Mouse (Mus musculus) hindbrain, embryonic 12.5 days (tissue): ENCODE measurements around the gene Wnk4. TPM values are rescaled to one million over a fixed set of nuclear protein-coding genes. Genes with fewer than 3 reads are reported as not detected.
"Not testable (repeated sequence)": the region's sequence is repeated elsewhere in the genome, so short reads cannot be mapped to it uniquely, and the experiment has no call there.

Source experiments
- ATAC-seq: fragments of 200-750 bp; cut with Nextera tagmentation; 2 replicates; pipeline ENCODE4 v1.8.0; 2017; ENCODE audit warnings: moderate TSS enrichment; ENCODE audit not compliant: low FRiP score
- H3K27ac ChIP-seq: fragments of 300-500 bp; sonication (generic); 2 replicates; pipeline ENCODE4 v1.5.1; 2016; ENCODE audit warnings: mild to moderate bottlenecking
- H3K27me3 ChIP-seq: fragments of 300-500 bp; sonication (generic); 2 replicates; pipeline ENCODE4 v1.6.1; 2016; ENCODE audit warnings: mild to moderate bottlenecking
- H3K36me3 ChIP-seq: fragments of 300-500 bp; sonication (generic); 2 replicates; pipeline ENCODE4 v1.6.1; 2016; ENCODE audit warnings: mild to moderate bottlenecking
- H3K4me1 ChIP-seq: fragments of 300-500 bp; sonication (generic); 2 replicates; pipeline ENCODE4 v1.6.1; 2016
- H3K4me2 ChIP-seq: fragments of 300-500 bp; sonication (generic); replicated peaks from 2 replicates; pipeline ENCODE4 v1.6.1; 2016; ENCODE audit warnings: mild to moderate bottlenecking
- H3K4me3 ChIP-seq: fragments of 300-500 bp; sonication (generic); 2 replicates; pipeline ENCODE4 v1.5.1; 2016; ENCODE audit warnings: mild to moderate bottlenecking
- H3K9ac ChIP-seq: fragments of 300-500 bp; sonication (generic); 2 replicates; pipeline ENCODE4 v1.6.1; 2016; ENCODE audit warnings: mild to moderate bottlenecking, moderate library complexity
- H3K9me3 ChIP-seq: fragments of 300-500 bp; sonication (generic); replicated peaks from 2 replicates; pipeline ENCODE4 v1.6.1; 2016; ENCODE audit warnings: mild to moderate bottlenecking
- WGBS: fragments of 180-500 bp; shearing (Covaris S2); methylation state at CpG from one replicate; pipeline ENCODE4 v1.1.7; 2016; 5-methylcytosine and 5-hydroxymethylcytosine counted together
- polyA plus RNA-seq: library from polyadenylated mRNA; unstranded; fragments of >200 nt; fragmentation: Nextera tagmentation; extraction: Ambion mirVana; gene quantifications from 2 replicates; pipeline ENCODE4 v1.2.1, GENCODE M21; 2016

Wnk4 gene
- polyA plus RNA-seq, 1 experiment from 2014 or later = 9.5 TPM

DNA sequence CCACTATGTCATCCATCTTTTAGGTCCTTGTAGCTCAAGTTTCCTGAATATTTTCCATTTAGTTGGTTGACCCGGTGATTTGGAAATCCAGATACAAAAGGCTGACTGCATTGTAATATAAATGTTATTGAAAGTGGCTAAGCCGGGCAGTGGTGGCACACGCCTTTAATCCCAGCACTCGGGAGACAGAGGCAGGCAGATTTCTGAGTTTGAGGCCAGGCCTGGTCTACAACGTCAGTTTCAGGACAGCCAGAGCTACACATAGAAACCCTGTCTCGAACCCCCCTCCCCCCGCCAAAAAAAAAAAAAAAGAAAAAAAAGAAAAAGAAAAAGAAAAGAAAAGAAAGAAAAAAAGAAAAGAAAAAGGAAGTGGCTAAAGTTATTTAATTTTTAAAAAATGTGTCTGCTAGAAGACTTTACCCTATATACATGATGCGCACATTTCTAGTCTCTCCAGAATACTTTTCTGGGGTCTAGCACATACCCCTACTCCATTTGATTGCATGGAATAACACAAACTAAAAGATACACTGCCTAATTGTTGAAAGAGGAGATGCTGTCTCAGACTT lies 54.8 kb downstream of the Wnk4 start:
- Histone ChIP-seq H3K9ac (peak overlapping the region; percentile 96; the same call in 1 of the 2 replicates), H3K27ac (peak overlapping the region; percentile 77), H3K27me3 (no peaks in the 10 kb centered on the region), H3K4me2 (peak overlapping the region; percentile 99), H3K9me3 (no peaks in the 10 kb centered on the region), H3K4me1 (peaks cover 16% of the 10 kb centered on the region), H3K4me3 (peak overlapping the region; percentile 97), H3K36me3 (peaks cover 20% of the 10 kb centered on the region)
- peak; percentile 7; the same call in 1 of the 2 replicates for ATAC-seq
- WGBS = 76% methylated on average over 8 of the region's 8 CpGs

DNA sequence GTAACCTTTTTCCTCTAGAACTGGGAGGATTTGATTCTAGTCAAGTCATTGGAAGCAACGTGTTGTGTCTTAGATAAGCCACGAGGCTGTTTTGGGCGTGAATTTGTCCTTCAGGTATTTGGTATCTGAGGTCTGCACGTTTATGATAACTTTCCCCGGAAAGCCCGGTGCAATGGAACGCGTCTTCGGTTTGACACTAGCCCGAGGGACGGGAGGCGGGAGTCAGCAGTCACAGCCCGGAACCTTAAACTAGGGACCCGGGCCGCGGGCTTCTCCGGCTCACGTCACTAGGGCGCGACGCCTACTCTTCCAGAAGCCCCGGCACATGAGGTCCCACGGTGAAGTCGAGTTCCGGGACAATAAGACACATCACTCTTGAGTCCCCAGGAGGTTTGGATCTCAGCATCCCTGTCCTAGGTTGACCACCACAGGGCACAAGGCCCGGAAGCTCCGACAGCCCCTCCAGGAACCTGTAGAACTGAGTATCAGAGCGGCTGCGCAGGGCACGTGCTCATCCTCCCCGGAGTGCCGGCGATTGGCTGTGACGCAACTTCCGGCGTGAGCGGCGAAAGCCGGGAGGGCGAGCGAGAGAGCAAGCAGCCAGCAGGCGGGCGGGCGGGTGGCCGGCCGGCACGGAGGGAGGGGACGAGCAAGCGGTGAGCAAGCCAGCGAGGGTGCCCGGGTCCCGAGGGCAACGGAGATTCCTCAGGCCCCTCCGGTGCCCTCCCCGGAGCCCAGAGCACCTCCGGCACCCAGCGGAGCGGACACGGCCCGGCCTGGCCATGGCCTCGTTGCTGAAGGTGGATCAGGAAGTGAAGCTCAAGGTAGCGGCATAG lies 55.5 kb downstream of the Wnk4 start, which contains the start of gene Psme3:
Gene Psme3, plus strand, starts transcription at position 549 of the 836 bp plus-strand sequence.
- Histone ChIP-seq H3K27me3 (no peaks in the 10 kb centered on the region), H3K4me1 (peaks cover 16% of the 10 kb centered on the region), H3K9ac (peak within 1 kb of the TSS; percentile 96), H3K9me3 (no peaks in the 10 kb centered on the region), H3K4me2 (peak within 1 kb of the TSS; percentile 99), H3K4me3 (peak within 1 kb of the TSS; percentile 97), H3K36me3 (peaks cover 28% of the 10 kb centered on the region), H3K27ac (peak within 1 kb of the TSS; percentile 77)
- ATAC-seq = peak; percentile 95
- under 1% methylated on average over 61 of the region's 62 CpGs for WGBS

GRCm38 (mm10) chr11:101316501-101316917 lies 56.1 kb downstream of the Wnk4 start:
- ATAC-seq = peak; percentile 73
- Histone ChIP-seq H3K27ac (peak overlapping the region; percentile 77), H3K4me3 (peak overlapping the region; percentile 97), H3K27me3 (no peaks in the 10 kb centered on the region), H3K9ac (peak overlapping the region; percentile 96), H3K4me2 (peak overlapping the region; percentile 99), H3K4me1 (peaks cover 16% of the 10 kb centered on the region), H3K9me3 (no peaks in the 10 kb centered on the region), H3K36me3 (peaks cover 34% of the 10 kb centered on the region)
- under 1% methylated on average over 17 of the region's 17 CpGs for WGBS

- Histone ChIP-seq H3K27ac (no peak overlapping the region), H3K9ac (no peak overlapping the region), H3K36me3 (peaks cover 76% of the 10 kb centered on the region), H3K27me3 (no peaks in the 10 kb centered on the region), H3K9me3 (no peaks in the 10 kb centered on the region), H3K4me3 (no peak overlapping the region), H3K4me2 (no peak overlapping the region), H3K4me1 (no peaks in the 10 kb centered on the region)
- 14% methylated on average over 4 of the region's 4 CpGs for WGBS
- ATAC-seq = no peak
Observed at GRCm38 (mm10) chr11:101323609-101324008, 63.2 kb downstream of the Wnk4 start.

DNA sequence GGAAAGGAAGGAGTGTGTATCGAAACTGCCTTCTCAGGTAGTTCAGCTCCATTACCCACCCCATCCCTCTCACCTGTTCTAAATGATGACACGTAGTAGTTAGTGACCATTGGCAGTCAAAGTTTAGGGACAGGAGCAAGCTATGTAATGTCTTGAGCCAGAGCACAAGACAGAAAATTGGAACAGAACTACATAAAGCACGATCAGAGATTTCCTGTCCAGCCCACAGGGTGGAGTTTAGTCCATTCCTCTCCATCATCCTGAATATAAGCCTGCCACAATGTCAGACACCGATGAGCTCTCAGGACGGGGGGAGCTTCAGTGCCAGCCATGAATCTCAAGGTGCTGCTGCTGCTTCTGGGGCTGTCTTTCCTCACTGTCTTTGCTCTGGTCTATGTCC lies 64.4 kb downstream of the Wnk4 start, which contains the start of gene Aoc2:
Gene Aoc2, plus strand, starts transcription at position 301 of the 400 bp plus-strand sequence.
- Histone ChIP-seq H3K9ac (no peak within 1 kb of the TSS), H3K27me3 (no peaks in the 10 kb centered on the region), H3K9me3 (no peaks in the 10 kb centered on the region), H3K27ac (no peak within 1 kb of the TSS), H3K4me2 (no peak within 1 kb of the TSS), H3K4me3 (no peak within 1 kb of the TSS), H3K36me3 (peaks cover 64% of the 10 kb centered on the region), H3K4me1 (no peaks in the 10 kb centered on the region)
- 96% methylated on average over 5 of the region's 5 CpGs for WGBS
- no peak for ATAC-seq

- H3K9me3 ChIP-seq, H3K27ac ChIP-seq, H3K9ac ChIP-seq, H3K4me1 ChIP-seq, H3K27me3 ChIP-seq, H3K4me2 ChIP-seq, H3K4me3 ChIP-seq, ATAC-seq: not testable (repeated sequence)
- WGBS = 94% methylated on average over 11 of the region's 11 CpGs
- H3K36me3 ChIP-seq = peaks cover 60% of the 10 kb centered on the region
Observed at GRCm38 (mm10) chr11:101325201-101325600, 64.8 kb downstream of the Wnk4 start.

- ATAC-seq = no peak
- no peaks in the 10 kb centered on the region for H3K27me3 ChIP-seq
- H3K4me2 ChIP-seq = no peak overlapping the region
- H3K9me3 ChIP-seq = no peaks in the 10 kb centered on the region
- H3K4me3 ChIP-seq = no peak overlapping the region
- peaks cover 50% of the 10 kb centered on the region for H3K36me3 ChIP-seq
- 86% methylated on average over 11 of the region's 11 CpGs for WGBS
- H3K4me1 ChIP-seq = no peaks in the 10 kb centered on the region
- H3K9ac ChIP-seq = no peak overlapping the region
- no peak overlapping the region for H3K27ac ChIP-seq
Observed at GRCm38 (mm10) chr11:101326147-101326546, 65.8 kb downstream of the Wnk4 start.

Other genes with a start within 250 kb of the Wnk4 start
- gene Naglu, start 190.6 kb upstream of the Wnk4 start, polyA plus RNA-seq = 13.3 and 13.7 TPM in 2 replicates
- gene Hsd17b1, start 182.2 kb upstream of the Wnk4 start, polyA plus RNA-seq = 0.23 and 0.26 TPM in 2 replicates
- gene Coasy, start 178.0 kb upstream of the Wnk4 start, polyA plus RNA-seq = 45.6 and 51.2 TPM in 2 replicates
- gene Mlx, start 173.3 kb upstream of the Wnk4 start, polyA plus RNA-seq = 62.1 and 62.4 TPM in 2 replicates
- 30.5 and 34.3 TPM in 2 replicates for gene Psmc3ip, start 165.1 kb upstream of the Wnk4 start, polyA plus RNA-seq
- gene Retreg3, start 140.7 kb upstream of the Wnk4 start, polyA plus RNA-seq = 23.2 and 25.1 TPM in 2 replicates
- 81.6 and 83.2 TPM in 2 replicates for gene Tubg1, start 140.6 kb upstream of the Wnk4 start, polyA plus RNA-seq
- gene Tubg2, start 104.7 kb upstream of the Wnk4 start, polyA plus RNA-seq = 10.4 and 12.9 TPM in 2 replicates
- 0.97 and 1.2 TPM in 2 replicates for gene Cntnap1, start 90.0 kb upstream of the Wnk4 start, polyA plus RNA-seq
- gene Plekhh3, start 89.2 kb upstream of the Wnk4 start, polyA plus RNA-seq = 14.3 and 15.4 TPM in 2 replicates
- gene Ccr10, start 85.1 kb upstream of the Wnk4 start, polyA plus RNA-seq = 0.23 and 0.61 TPM in 2 replicates
- gene Ezh1, start 34.1 kb upstream of the Wnk4 start, polyA plus RNA-seq = 17.3 and 18.5 TPM in 2 replicates
- 60.1 and 62.2 TPM in 2 replicates for gene Ramp2, start 14.5 kb upstream of the Wnk4 start, polyA plus RNA-seq
- 90.9 and 97.4 TPM in 2 replicates for gene Vps25, start 6.9 kb upstream of the Wnk4 start, polyA plus RNA-seq
- gene Cntd1, start 18.4 kb downstream of the Wnk4 start, polyA plus RNA-seq = 1.5 TPM in 2 replicates
- gene Coa3, start 18.5 kb downstream of the Wnk4 start, polyA plus RNA-seq = 195 and 210 TPM in 2 replicates
- 154 and 158 TPM in 2 replicates for gene Becn1, start 41.7 kb downstream of the Wnk4 start, polyA plus RNA-seq
- 157 and 169 TPM in 2 replicates for gene Psme3, start 55.6 kb downstream of the Wnk4 start, polyA plus RNA-seq
- gene Aoc2, start 64.5 kb downstream of the Wnk4 start, polyA plus RNA-seq = 2.4 and 3.5 TPM in 2 replicates
- gene Aoc3, start 70.0 kb downstream of the Wnk4 start, polyA plus RNA-seq = 0.07 TPM in 1 of 2 replicates, not detected in the other
- gene G6pc, start 107.0 kb downstream of the Wnk4 start, polyA plus RNA-seq = not detected in 2 replicates
- 77.7 and 79.0 TPM in 2 replicates for gene Aarsd1, start 157.0 kb downstream of the Wnk4 start, polyA plus RNA-seq
- gene Gm27029, start 164.2 kb downstream of the Wnk4 start, polyA plus RNA-seq = 7.4 and 8.1 TPM in 2 replicates
- 27.6 and 29.4 TPM in 2 replicates for gene Rundc1, start 164.5 kb downstream of the Wnk4 start, polyA plus RNA-seq
- 3.0 and 5.9 TPM in 2 replicates for gene Ptges3l, start 164.8 kb downstream of the Wnk4 start, polyA plus RNA-seq
- gene Rpl27, start 181.7 kb downstream of the Wnk4 start, polyA plus RNA-seq = 320 and 344 TPM in 2 replicates
- 4.2 and 5.7 TPM in 2 replicates for gene Ifi35, start 187.8 kb downstream of the Wnk4 start, polyA plus RNA-seq
- gene Rnd2, start 204.4 kb downstream of the Wnk4 start, polyA plus RNA-seq = 112 and 121 TPM in 2 replicates
- gene Vat1, start 205.7 kb downstream of the Wnk4 start, polyA plus RNA-seq = 94.8 and 95.7 TPM in 2 replicates